Mouse (Mus musculus) spleen, postnatal 0 days (tissue): Measurements from ENCODE around the gene Fam234b. TPM values are rescaled to one million over a fixed set of nuclear protein-coding genes. Genes with fewer than 3 reads are reported as not detected.

Source experiments
- polyA plus RNA-seq: library from polyadenylated mRNA; unstranded; fragments of >200 nt; fragmentation: Nextera tagmentation; extraction: Ambion mirVana; gene quantifications from 2 replicates; pipeline ENCODE4 v1.2.1, GENCODE M21; 2015

Gene Fam234b
- 34.8 and 39.4 TPM in 2 replicates for polyA plus RNA-seq

GRCm38 (mm10) chr6:135197921-135198532 lies at the start of gene Fam234b, which contains the start of gene Hebp1:
Gene Fam234b (plus strand): TSS chr6:135197977.
Gene Hebp1 (minus strand): TSS chr6:135198022.

GRCm38 (mm10) chr6:135254153-135254552 lies 56.4 kb downstream of the Fam234b start, which contains the start of gene Gsg1:
Gene Gsg1 (minus strand): TSS chr6:135254351.

Other genes with a start within 250 kb of the Fam234b start
- gene Apold1, start 216.3 kb upstream of the Fam234b start, polyA plus RNA-seq, result 4.4 and 4.6 TPM in 2 replicates
- 64.8 and 65.5 TPM in 2 replicates for gene Ddx47, start 186.4 kb upstream of the Fam234b start, polyA plus RNA-seq
- gene Gprc5a, start 132.3 kb upstream of the Fam234b start, polyA plus RNA-seq, result 1.1 and 1.2 TPM in 2 replicates
- gene Gprc5d, start 79.7 kb upstream of the Fam234b start, polyA plus RNA-seq, result 0.22 and 0.24 TPM in 2 replicates
- gene Hebp1, start within 50 bp of the Fam234b start, polyA plus RNA-seq, result 120 and 133 TPM in 2 replicates
- gene Gsg1, start 56.4 kb downstream of the Fam234b start, polyA plus RNA-seq, result 0.34 and 0.58 TPM in 2 replicates
- gene Pbp2, start 112.4 kb downstream of the Fam234b start, polyA plus RNA-seq, result not detected in 2 replicates
- gene Emp1, start 164.6 kb downstream of the Fam234b start, polyA plus RNA-seq, result 22.9 and 27.2 TPM in 2 replicates